Mouse (Mus musculus) liver, postnatal 0 days (tissue): Measurements from ENCODE around the gene Fam118a. TPM values are rescaled to one million over a fixed set of nuclear protein-coding genes. Genes with fewer than 3 reads are reported as not detected.

Experiments
- ATAC-seq: fragments of 200-750 bp; cut with Nextera tagmentation; 2 replicates; pipeline ENCODE4 v1.8.0; 2017; ENCODE audit warnings: mild to moderate bottlenecking, moderate library complexity
- DNase-seq: peaks from one replicate; pipeline ENCODE4 v3.0.0-alpha.2; 2016
- H3K27ac ChIP-seq: fragments of 300-500 bp; sonication (generic); 2 replicates; pipeline ENCODE4 v1.5.1; 2014; ENCODE audit warnings: antibody characterized with exemption, moderate library complexity, mild to moderate bottlenecking, low read depth
- H3K27me3 ChIP-seq: fragments of 300-500 bp; sonication (generic); 2 replicates; pipeline ENCODE4 v1.6.1; 2014; ENCODE audit warnings: low read length, control low read depth, mixed read lengths; ENCODE audit not compliant: insufficient read depth
- H3K36me3 ChIP-seq: fragments of 300-500 bp; sonication (generic); replicated peaks from 2 replicates; pipeline ENCODE4 v1.6.1; 2014; ENCODE audit warnings: mild to moderate bottlenecking, control low read depth, low read length, moderate library complexity, mixed read lengths; ENCODE audit not compliant: insufficient read depth
- H3K4me1 ChIP-seq: fragments of 300-500 bp; sonication (generic); 2 replicates; pipeline ENCODE4 v1.6.1; 2014; ENCODE audit warnings: antibody characterized with exemption, mild to moderate bottlenecking, control low read depth; ENCODE audit not compliant: insufficient read depth
- H3K4me2 ChIP-seq: fragments of 300-500 bp; sonication (generic); 2 replicates; pipeline ENCODE4 v1.6.1; 2014; ENCODE audit warnings: low read depth, mild to moderate bottlenecking, low read length, moderate library complexity, mixed read lengths
- H3K4me3 ChIP-seq: fragments of 300-500 bp; sonication (generic); 2 replicates; pipeline ENCODE4 v1.5.1; 2014; ENCODE audit warnings: low read depth, low read length
- H3K9ac ChIP-seq: fragments of 300-500 bp; sonication (generic); replicated peaks from 2 replicates; pipeline ENCODE4 v1.6.1; 2014; ENCODE audit warnings: mild to moderate bottlenecking, moderate library complexity
- H3K9me3 ChIP-seq: fragments of 300-500 bp; sonication (generic); 2 replicates; pipeline ENCODE4 v1.6.1; 2016; ENCODE audit warnings: mild to moderate bottlenecking, control low read depth, low read length, mixed read lengths
- CTCF ChIP-seq: sonication (generic); IDR thresholded peaks from 2 replicates; pipeline ENCODE4 v1.5.1; 2016; ENCODE audit warnings: antibody characterized with exemption, low read depth
- EP300 ChIP-seq: IDR thresholded peaks from 2 replicates; pipeline ENCODE4 v1.6.1; 2016; ENCODE audit warnings: antibody characterized with exemption, low read depth, mild to moderate bottlenecking
- WGBS: fragments of 180-500 bp; shearing (Covaris S2); extraction: QIAGEN DNeasy Blood & Tissue Kit; methylation state at CpG from one replicate; pipeline ENCODE4 v1.1.7; 2014; ENCODE audit not compliant: insufficient replicate concordance; 5-methylcytosine and 5-hydroxymethylcytosine counted together
- polyA plus RNA-seq: library from polyadenylated mRNA; unstranded; fragments of >200 nt; fragmentation: Nextera tagmentation; extraction: Ambion mirVana; gene quantifications from 2 replicates; pipeline ENCODE4 v1.2.1, GENCODE M21; 2015

The Fam118a gene
- polyA plus RNA-seq, 1 experiment from 2014 or later, result 4.2 TPM

GRCm38 (mm10) chr15:85049758-85050157 lies 21.0 kb downstream of the Fam118a start:
- Histone ChIP-seq H3K4me3 (no peak overlapping the region), H3K27me3 (no peaks in the 10 kb centered on the region), H3K4me1 (no peaks in the 10 kb centered on the region), H3K9me3 (no peaks in the 10 kb centered on the region), H3K9ac (no peak overlapping the region), H3K27ac (no peak overlapping the region), H3K4me2 (no peak overlapping the region), H3K36me3 (peaks cover 30% of the 10 kb centered on the region)
- WGBS, result 69% methylated on average over 1 of the region's 1 CpGs
- DNase-seq, result no peak
- TF ChIP-seq EP300 (no peak), CTCF (no peak)
- peak; percentile 29; the same call in 1 of the 2 replicates for ATAC-seq

GRCm38 (mm10) chr15:85054098-85054497 lies 25.4 kb downstream of the Fam118a start:
- H3K9me3 ChIP-seq, result no peaks in the 10 kb centered on the region
- TF ChIP-seq EP300 (no peak), CTCF (no peak)
- ATAC-seq, result no peak
- H3K36me3 ChIP-seq, result peaks cover 26% of the 10 kb centered on the region
- 82% methylated on average over 3 of the region's 3 CpGs for WGBS
- H3K4me2 ChIP-seq, result no peak overlapping the region
- no peak for DNase-seq
- no peak overlapping the region for H3K27ac ChIP-seq
- H3K27me3 ChIP-seq, result no peaks in the 10 kb centered on the region
- no peaks in the 10 kb centered on the region for H3K4me1 ChIP-seq
- H3K9ac ChIP-seq, result no peak overlapping the region
- H3K4me3 ChIP-seq, result no peak overlapping the region

- Histone ChIP-seq H3K4me1 (no peaks in the 10 kb centered on the region), H3K4me2 (no peak overlapping the region), H3K27me3 (no peaks in the 10 kb centered on the region), H3K9ac (no peak overlapping the region), H3K36me3 (peaks cover 22% of the 10 kb centered on the region), H3K9me3 (no peaks in the 10 kb centered on the region), H3K4me3 (no peak overlapping the region), H3K27ac (no peak overlapping the region)
- ATAC-seq, result no peak
- TF ChIP-seq CTCF (no peak), EP300 (no peak)
- WGBS, result 78% methylated on average over 4 of the region's 4 CpGs
- DNase-seq, result no peak
Observed at GRCm38 (mm10) chr15:85055186-85055585, 26.4 kb downstream of the Fam118a start.

- Histone ChIP-seq H3K4me3 (no peak overlapping the region), H3K27me3 (no peaks in the 10 kb centered on the region), H3K4me1 (no peaks in the 10 kb centered on the region), H3K4me2 (no peak overlapping the region), H3K36me3 (peaks cover 12% of the 10 kb centered on the region; the same call in 1 of the 2 replicates), H3K9ac (no peak overlapping the region), H3K9me3 (no peaks in the 10 kb centered on the region), H3K27ac (no peak overlapping the region)
- TF ChIP-seq CTCF, result no peak
- no peak for TF ChIP-seq EP300
- 73% methylated on average over 2 of the region's 2 CpGs for WGBS
- ATAC-seq, result no peak
- DNase-seq, result no peak
Observed at GRCm38 (mm10) chr15:85063421-85063820, 34.7 kb downstream of the Fam118a start.

- DNase-seq, result peak; percentile 27
- no peak overlapping the region for H3K27ac ChIP-seq
- no peaks in the 10 kb centered on the region for H3K27me3 ChIP-seq
- ATAC-seq, result no peak
- no peaks in the 10 kb centered on the region for H3K36me3 ChIP-seq
- no peaks in the 10 kb centered on the region for H3K4me1 ChIP-seq
- no peak overlapping the region for H3K4me2 ChIP-seq
- H3K9ac ChIP-seq, result no peak overlapping the region
- WGBS, result 13% methylated on average over 2 of the region's 2 CpGs
- TF ChIP-seq CTCF (peak; percentile 84), EP300 (no peak)
- no peaks in the 10 kb centered on the region for H3K9me3 ChIP-seq
- no peak overlapping the region for H3K4me3 ChIP-seq
Observed at GRCm38 (mm10) chr15:85070561-85070960, 41.8 kb downstream of the Fam118a start.

- Histone ChIP-seq H3K4me2 (no peak overlapping the region), H3K9ac (no peak overlapping the region), H3K4me1 (no peaks in the 10 kb centered on the region), H3K36me3 (no peaks in the 10 kb centered on the region), H3K4me3 (no peak overlapping the region), H3K27me3 (no peaks in the 10 kb centered on the region), H3K27ac (no peak overlapping the region), H3K9me3 (no peaks in the 10 kb centered on the region)
- no peak for DNase-seq
- TF ChIP-seq CTCF (no peak), EP300 (no peak)
- 77% methylated on average over 2 of the region's 2 CpGs for WGBS
- no peak for ATAC-seq
Observed at GRCm38 (mm10) chr15:85072651-85073050, 43.9 kb downstream of the Fam118a start.

- DNase-seq, result no peak
- H3K4me3 ChIP-seq, result no peak overlapping the region
- H3K4me2 ChIP-seq, result no peak overlapping the region
- no peak for ATAC-seq
- no peaks in the 10 kb centered on the region for H3K27me3 ChIP-seq
- no peak overlapping the region for H3K9ac ChIP-seq
- H3K4me1 ChIP-seq, result no peaks in the 10 kb centered on the region
- H3K9me3 ChIP-seq, result no peaks in the 10 kb centered on the region
- no peak for TF ChIP-seq EP300
- TF ChIP-seq CTCF, result no peak
- no peaks in the 10 kb centered on the region for H3K36me3 ChIP-seq
- H3K27ac ChIP-seq, result no peak overlapping the region
- WGBS, result 56% methylated on average over 1 of the region's 1 CpGs
Observed at GRCm38 (mm10) chr15:85085641-85086040, 56.9 kb downstream of the Fam118a start.

Other genes with a start within 250 kb of the Fam118a start
- 0.02 TPM in 1 of 2 replicates, not detected in the other for gene Phf21b, start 172.9 kb upstream of the Fam118a start, polyA plus RNA-seq
- gene Gm29666, start 108.9 kb upstream of the Fam118a start, polyA plus RNA-seq, result 0.07 and 0.13 TPM in 2 replicates
- gene Nup50, start 105.5 kb upstream of the Fam118a start, polyA plus RNA-seq, result 13.9 and 15.2 TPM in 2 replicates
- gene 5031439G07Rik, start 40.4 kb upstream of the Fam118a start, polyA plus RNA-seq, result 4.0 and 5.0 TPM in 2 replicates
- gene Upk3a, start 11.8 kb upstream of the Fam118a start, polyA plus RNA-seq, result not detected in 2 replicates
- gene Smc1b, start 103.0 kb downstream of the Fam118a start, polyA plus RNA-seq, result 0.54 and 0.94 TPM in 2 replicates
- 0.06 TPM in 1 of 2 replicates, not detected in the other for gene Ribc2, start 103.1 kb downstream of the Fam118a start, polyA plus RNA-seq
- gene Fbln1, start 177.0 kb downstream of the Fam118a start, polyA plus RNA-seq, result 2.6 and 2.8 TPM in 2 replicates